Mouse (Mus musculus): ENCODE results near the gene Ndufa3. TPM values are rescaled to one million over a fixed set of nuclear protein-coding genes. Genes with fewer than 3 reads are reported as not detected.
"Not testable (repeated sequence)": the region's sequence is repeated elsewhere in the genome, so short reads cannot be mapped to it uniquely, and the experiment has no call there.

Gene Ndufa3
- 531 and 551 TPM in 2 replicates for polyA plus RNA-seq (2015; fragmentation: Nextera tagmentation; extraction: Ambion mirVana)

DNA sequence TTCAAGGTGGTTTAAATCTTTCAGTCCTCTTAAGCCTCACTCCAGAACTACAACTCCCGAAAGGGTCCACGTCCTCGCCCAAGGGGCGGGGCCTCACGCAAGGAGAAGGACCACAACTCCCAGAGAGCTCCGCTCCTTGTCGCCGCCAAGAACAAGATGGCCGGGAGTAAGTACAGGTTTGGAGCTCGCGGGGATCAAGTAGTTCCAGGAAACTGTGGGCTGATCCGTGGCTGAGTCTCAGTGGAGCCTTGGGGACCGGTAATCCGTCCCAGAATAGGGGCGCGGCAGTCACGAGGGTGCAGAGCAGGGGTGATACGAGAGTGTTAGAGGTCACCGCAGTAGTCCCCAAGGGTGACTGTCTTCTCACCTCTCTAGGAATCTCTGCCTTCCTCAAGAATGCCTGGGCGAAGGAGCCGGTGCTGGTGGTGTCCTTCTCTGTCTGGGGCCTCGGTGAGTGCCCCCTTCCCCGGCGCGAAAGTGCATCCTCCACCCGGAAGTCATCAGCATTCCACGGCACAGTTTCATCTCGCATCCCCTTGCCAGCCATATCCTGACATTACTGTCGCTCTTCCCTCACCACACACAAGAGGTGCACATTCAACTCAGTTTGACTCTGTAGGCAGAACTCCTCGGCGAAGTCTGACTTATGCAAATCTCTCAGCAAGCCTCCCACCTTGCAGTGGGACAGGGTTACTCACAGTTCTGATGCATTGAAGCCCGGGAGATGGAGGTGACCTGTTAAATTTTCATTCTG is at the start of gene Ndufa3:
Gene Ndufa3, plus strand, starts transcription at position 132 of the 754 bp plus-strand sequence.
- Histone ChIP-seq H3K9me3 (ENCODE audit: control insufficient read depth, low read length) (no peaks in the 10 kb centered on the region), H3K4me1 (ENCODE audit: control insufficient read depth, insufficient read depth, low read length) (peaks cover 4% of the 10 kb centered on the region; the same call in 1 of the 2 replicates), H3K9ac (ENCODE audit: low read depth, low read length) (peak within 1 kb of the TSS; percentile 81), H3K27ac (ENCODE audit: low read length) (peak within 1 kb of the TSS; percentile 40), H3K4me2 (ENCODE audit: low read depth, low read length) (peak within 1 kb of the TSS; percentile 86), H3K27me3 (replicated peaks; ENCODE audit: control insufficient read depth, insufficient read depth, low read length) (no peaks in the 10 kb centered on the region), H3K36me3 (ENCODE audit: control insufficient read depth, insufficient read depth, low read length) (peaks cover 8% of the 10 kb centered on the region; the same call in 1 of the 2 replicates), H3K4me3 (ENCODE audit: low read length) (peak within 1 kb of the TSS; percentile 85)
- peak; percentile 98 for ATAC-seq
- WGBS: under 1% methylated on average over 32 of the region's 32 CpGs

DNA sequence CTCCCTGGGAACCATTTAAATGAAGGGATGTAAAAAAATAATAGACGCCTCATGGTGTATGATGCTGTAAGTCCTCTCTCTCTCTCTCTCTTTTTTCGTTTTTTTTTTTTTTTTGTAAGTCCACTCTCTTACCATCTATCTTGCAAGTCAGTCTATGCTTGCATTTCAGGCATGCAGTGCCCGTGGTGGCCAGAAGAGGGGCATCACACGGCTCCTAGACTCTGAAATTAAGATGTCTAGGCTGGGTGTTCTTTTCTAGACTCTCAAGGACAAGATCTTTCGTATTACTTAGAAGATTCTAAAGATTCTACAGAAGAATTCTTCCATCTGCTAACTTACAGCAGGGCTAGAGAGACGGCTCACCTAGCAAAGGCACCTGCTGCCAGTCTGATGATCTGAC is 47.4 kb upstream of the Ndufa3 start:
- H3K36me3 ChIP-seq (ENCODE audit: control insufficient read depth, insufficient read depth, low read length): no peaks in the 10 kb centered on the region
- no peaks in the 10 kb centered on the region for H3K27me3 ChIP-seq (replicated peaks; ENCODE audit: control insufficient read depth, insufficient read depth, low read length)
- no peaks in the 10 kb centered on the region for H3K4me1 ChIP-seq (ENCODE audit: control insufficient read depth, insufficient read depth, low read length)
- H3K27ac ChIP-seq (ENCODE audit: low read length): no peak overlapping the region
- no peak overlapping the region for H3K4me2 ChIP-seq (ENCODE audit: low read depth, low read length)
- ATAC-seq: no peak
- H3K4me3 ChIP-seq (ENCODE audit: low read length): no peak overlapping the region
- no peak overlapping the region for H3K9ac ChIP-seq (ENCODE audit: low read depth, low read length)
- WGBS: 67% methylated on average over 6 of the region's 6 CpGs
- no peaks in the 10 kb centered on the region for H3K9me3 ChIP-seq (ENCODE audit: control insufficient read depth, low read length)

- H3K9me3 ChIP-seq (ENCODE audit: control insufficient read depth, low read length); H3K27me3 ChIP-seq (replicated peaks; ENCODE audit: control insufficient read depth, insufficient read depth, low read length); H3K36me3 ChIP-seq (ENCODE audit: control insufficient read depth, insufficient read depth, low read length); ATAC-seq; H3K27ac ChIP-seq (ENCODE audit: low read length); H3K9ac ChIP-seq (ENCODE audit: low read depth, low read length); H3K4me2 ChIP-seq (ENCODE audit: low read depth, low read length); H3K4me3 ChIP-seq (ENCODE audit: low read length); H3K4me1 ChIP-seq (ENCODE audit: control insufficient read depth, insufficient read depth, low read length): not testable (repeated sequence)
- 83% methylated on average over 3 of the region's 3 CpGs for WGBS
Observed at GRCm38 (mm10) chr7:3570580-3570979, 46.6 kb upstream of the Ndufa3 start.

DNA sequence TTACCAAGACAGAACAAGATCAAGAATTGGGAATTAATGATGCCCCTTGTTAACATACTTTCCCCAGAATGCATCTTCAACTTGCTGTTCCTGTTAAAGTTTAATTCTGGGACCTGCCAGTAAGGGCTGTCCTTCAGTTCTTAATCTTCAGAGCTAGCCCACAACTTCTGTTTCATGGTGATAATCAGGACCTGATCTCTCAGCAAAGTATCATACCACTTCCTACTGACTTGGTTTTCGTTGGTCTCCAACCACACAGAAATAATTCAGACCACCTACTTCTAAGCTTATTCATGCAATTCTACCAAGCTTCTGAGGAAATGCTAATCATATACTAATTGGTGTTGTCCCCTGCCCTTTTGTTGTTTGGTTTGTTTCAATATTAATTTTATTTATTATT is 45.3 kb upstream of the Ndufa3 start:
- Histone ChIP-seq H3K9ac (ENCODE audit: low read depth, low read length) (no peak overlapping the region), H3K36me3 (ENCODE audit: control insufficient read depth, insufficient read depth, low read length) (no peaks in the 10 kb centered on the region), H3K27ac (ENCODE audit: low read length) (no peak overlapping the region), H3K9me3 (ENCODE audit: control insufficient read depth, low read length) (no peaks in the 10 kb centered on the region), H3K4me3 (ENCODE audit: low read length) (no peak overlapping the region), H3K4me2 (ENCODE audit: low read depth, low read length) (no peak overlapping the region), H3K4me1 (ENCODE audit: control insufficient read depth, insufficient read depth, low read length) (no peaks in the 10 kb centered on the region), H3K27me3 (replicated peaks; ENCODE audit: control insufficient read depth, insufficient read depth, low read length) (no peaks in the 10 kb centered on the region)
- 72% methylated on average over 1 of the region's 1 CpGs for WGBS
- no peak for ATAC-seq

- H3K9me3 ChIP-seq (ENCODE audit: control insufficient read depth, low read length): no peaks in the 10 kb centered on the region
- no peaks in the 10 kb centered on the region for H3K4me1 ChIP-seq (ENCODE audit: control insufficient read depth, insufficient read depth, low read length)
- ATAC-seq: no peak
- H3K27me3 ChIP-seq (replicated peaks; ENCODE audit: control insufficient read depth, insufficient read depth, low read length): no peaks in the 10 kb centered on the region
- no peaks in the 10 kb centered on the region for H3K36me3 ChIP-seq (ENCODE audit: control insufficient read depth, insufficient read depth, low read length)
- H3K9ac ChIP-seq (ENCODE audit: low read depth, low read length): no peak overlapping the region
- no peak overlapping the region for H3K27ac ChIP-seq (ENCODE audit: low read length)
- no peak overlapping the region for H3K4me2 ChIP-seq (ENCODE audit: low read depth, low read length)
- 54% methylated on average over 5 of the region's 5 CpGs for whole genome bisulfite sequencing
- no peak overlapping the region for H3K4me3 ChIP-seq (ENCODE audit: low read length)
Observed at GRCm38 (mm10) chr7:3574216-3574615, 43.0 kb upstream of the Ndufa3 start.

DNA sequence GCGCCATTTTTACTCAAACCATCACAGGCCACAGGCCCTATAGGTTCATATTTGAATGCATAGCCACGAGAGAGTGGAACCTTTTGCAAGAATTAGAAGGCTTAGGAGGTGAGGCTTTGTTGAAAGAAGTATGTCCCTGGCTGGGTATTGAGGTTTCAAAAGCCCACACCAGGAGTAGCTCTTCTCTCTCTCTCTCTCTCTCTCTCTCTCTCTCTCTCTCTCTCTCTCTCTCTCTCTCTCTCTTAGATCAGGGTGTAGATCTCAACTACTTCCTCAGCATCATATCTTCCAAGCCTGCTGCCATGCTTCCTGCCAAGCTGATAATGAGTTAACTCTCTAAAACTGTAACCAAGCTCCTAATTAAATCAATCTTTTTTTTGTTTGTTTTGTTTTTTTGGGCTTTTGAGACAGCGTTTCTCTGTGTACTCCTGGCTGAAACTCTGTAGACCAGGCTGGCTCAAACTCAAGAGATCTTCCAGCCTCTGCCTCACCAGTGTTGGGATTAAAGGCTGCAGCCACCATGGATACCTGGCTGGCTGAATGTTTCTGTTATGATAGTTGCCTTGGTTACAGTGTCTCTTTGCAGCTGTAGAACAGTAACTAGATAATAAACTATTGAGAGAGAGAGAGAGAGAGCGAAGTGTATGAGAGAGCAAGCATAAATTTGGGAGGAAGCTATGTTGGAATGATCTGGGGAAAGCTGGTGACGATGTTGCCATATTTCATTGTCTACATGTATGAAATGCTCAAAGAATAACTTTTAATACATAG is 40.6 kb upstream of the Ndufa3 start:
- Histone ChIP-seq H3K27me3 (replicated peaks; ENCODE audit: control insufficient read depth, insufficient read depth, low read length) (no peaks in the 10 kb centered on the region), H3K27ac (ENCODE audit: low read length) (no peak overlapping the region), H3K4me3 (ENCODE audit: low read length) (no peak overlapping the region), H3K9ac (ENCODE audit: low read depth, low read length) (no peak overlapping the region), H3K9me3 (ENCODE audit: control insufficient read depth, low read length) (no peaks in the 10 kb centered on the region), H3K4me2 (ENCODE audit: low read depth, low read length) (no peak overlapping the region), H3K36me3 (ENCODE audit: control insufficient read depth, insufficient read depth, low read length) (no peaks in the 10 kb centered on the region), H3K4me1 (ENCODE audit: control insufficient read depth, insufficient read depth, low read length) (no peaks in the 10 kb centered on the region)
- WGBS: 74% methylated on average over 5 of the region's 5 CpGs
- ATAC-seq: no peak

GRCm38 (mm10) chr7:3578196-3578595 is 39.0 kb upstream of the Ndufa3 start:
- H3K27me3 ChIP-seq (replicated peaks; ENCODE audit: control insufficient read depth, insufficient read depth, low read length): no peaks in the 10 kb centered on the region
- WGBS: 72% methylated on average over 2 of the region's 2 CpGs
- no peaks in the 10 kb centered on the region for H3K36me3 ChIP-seq (ENCODE audit: control insufficient read depth, insufficient read depth, low read length)

GRCm38 (mm10) chr7:3578952-3579546 is 38.1 kb upstream of the Ndufa3 start:
- ATAC-seq: no peak

More at GRCm38 (mm10) chr7:3578196-3578595, 39.0 kb upstream of the Ndufa3 start:
- no peak for ATAC-seq
- Histone ChIP-seq H3K9ac (ENCODE audit: low read depth, low read length) (no peak overlapping the region), H3K9me3 (ENCODE audit: control insufficient read depth, low read length) (no peaks in the 10 kb centered on the region), H3K4me3 (ENCODE audit: low read length) (no peak overlapping the region), H3K4me1 (ENCODE audit: control insufficient read depth, insufficient read depth, low read length) (no peaks in the 10 kb centered on the region), H3K4me2 (ENCODE audit: low read depth, low read length) (no peak overlapping the region), H3K27ac (ENCODE audit: low read length) (no peak overlapping the region)

GRCm38 (mm10) chr7:3580029-3580428 is 37.1 kb upstream of the Ndufa3 start:
- Histone ChIP-seq H3K36me3 (ENCODE audit: control insufficient read depth, insufficient read depth, low read length) (no peaks in the 10 kb centered on the region), H3K27me3 (replicated peaks; ENCODE audit: control insufficient read depth, insufficient read depth, low read length) (no peaks in the 10 kb centered on the region), H3K4me3 (ENCODE audit: low read length) (no peak overlapping the region), H3K4me1 (ENCODE audit: control insufficient read depth, insufficient read depth, low read length) (no peaks in the 10 kb centered on the region), H3K27ac (ENCODE audit: low read length) (no peak overlapping the region), H3K9me3 (ENCODE audit: control insufficient read depth, low read length) (no peaks in the 10 kb centered on the region), H3K4me2 (ENCODE audit: low read depth, low read length) (no peak overlapping the region), H3K9ac (ENCODE audit: low read depth, low read length) (no peak overlapping the region)
- ATAC-seq: no peak
- 53% methylated on average over 2 of the region's 2 CpGs for WGBS

More at GRCm38 (mm10) chr7:3578952-3579546, 38.1 kb upstream of the Ndufa3 start:
- H3K4me2 ChIP-seq (ENCODE audit: low read depth, low read length): no peak overlapping the region
- H3K9me3 ChIP-seq (ENCODE audit: control insufficient read depth, low read length): no peaks in the 10 kb centered on the region
- no peak overlapping the region for H3K4me3 ChIP-seq (ENCODE audit: low read length)
- no peak overlapping the region for H3K27ac ChIP-seq (ENCODE audit: low read length)
- H3K36me3 ChIP-seq (ENCODE audit: control insufficient read depth, insufficient read depth, low read length): no peaks in the 10 kb centered on the region
- H3K9ac ChIP-seq (ENCODE audit: low read depth, low read length): no peak overlapping the region
- no peaks in the 10 kb centered on the region for H3K4me1 ChIP-seq (ENCODE audit: control insufficient read depth, insufficient read depth, low read length)
- WGBS: 65% methylated on average over 6 of the region's 6 CpGs
- no peaks in the 10 kb centered on the region for H3K27me3 ChIP-seq (replicated peaks; ENCODE audit: control insufficient read depth, insufficient read depth, low read length)
